Mouse (Mus musculus): ENCODE results near the gene Rbl1. TPM values are rescaled to one million over a fixed set of nuclear protein-coding genes. Genes with fewer than 3 reads are reported as not detected.
"Not testable (repeated sequence)": the region's sequence is repeated elsewhere in the genome, so short reads cannot be mapped to it uniquely, and the experiment has no call there.

Rbl1 gene
- polyA plus RNA-seq, 1 experiment from 2014 or later = 15.6 TPM

DNA sequence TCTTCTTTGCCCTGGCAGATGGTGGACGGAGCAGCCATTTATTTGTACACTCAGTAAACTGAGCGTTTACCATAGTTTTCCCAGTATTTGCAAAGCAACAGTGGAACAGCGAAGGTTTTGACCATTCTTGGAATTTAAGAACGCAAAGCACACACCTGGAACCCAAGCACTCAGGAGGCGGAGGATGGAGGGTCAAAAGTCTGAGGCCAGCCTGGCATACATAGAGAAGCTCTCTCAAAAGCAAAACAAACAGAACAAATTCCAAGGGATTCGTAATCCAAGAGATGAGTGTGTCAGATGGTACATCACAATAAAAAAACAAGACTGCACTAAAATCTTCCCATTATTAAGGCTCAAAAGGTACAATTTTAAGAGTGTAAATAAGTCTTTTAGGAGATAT, 30.8 kb downstream of the Rbl1 start:
- Histone ChIP-seq H3K4me3 (replicated peaks; ENCODE audit: low read depth, low read length) (no peak overlapping the region), H3K4me1 (replicated peaks; ENCODE audit: insufficient read depth, low read length) (no peaks in the 10 kb centered on the region), H3K4me2 (ENCODE audit: low read length) (no peak overlapping the region), H3K9ac (ENCODE audit: low read depth, low read length) (no peak overlapping the region), H3K9me3 (replicated peaks; ENCODE audit: low read length) (no peaks in the 10 kb centered on the region), H3K27ac (no peak overlapping the region), H3K27me3 (ENCODE audit: insufficient read depth, low read length) (no peaks in the 10 kb centered on the region), H3K36me3 (ENCODE audit: insufficient read depth, low read length) (peaks cover 29% of the 10 kb centered on the region)
- DNase-seq (ENCODE audit: low spot score) (no peak), ATAC-seq (replicated peaks; ENCODE audit: low FRiP score, low read depth) (no peak)
- WGBS = 93% methylated on average over 6 of the region's 6 CpGs
- no peak for TF ChIP-seq CTCF (IDR thresholded peaks at IDR 0.05; ENCODE audit: low read depth)

DNA sequence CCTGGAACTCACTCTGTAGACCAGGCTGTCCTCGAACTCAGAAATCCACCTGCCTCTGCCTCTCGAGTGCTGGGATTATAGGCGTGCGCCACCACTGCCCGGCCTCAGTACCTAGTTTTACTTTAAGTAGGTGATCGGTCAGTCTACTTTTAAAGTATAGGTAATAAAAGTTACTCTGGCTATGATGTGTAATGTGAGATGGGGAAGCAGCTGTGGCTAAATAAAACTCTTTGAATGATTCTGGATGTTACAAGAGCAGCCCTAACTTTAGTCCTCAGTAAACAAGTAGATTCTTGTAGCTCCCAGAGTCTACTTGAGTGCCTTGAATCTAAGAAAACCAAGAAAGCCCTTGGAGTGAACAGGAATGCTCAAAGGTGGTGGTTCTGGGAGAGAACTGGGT, 31.4 kb downstream of the Rbl1 start:
- 87% methylated on average over 6 of the region's 6 CpGs for WGBS
- DNase-seq (ENCODE audit: low spot score) (no peak), ATAC-seq (replicated peaks; ENCODE audit: low FRiP score, low read depth) (no peak)
- H3K9ac ChIP-seq (ENCODE audit: low read depth, low read length) = no peak overlapping the region
- H3K27me3 ChIP-seq (ENCODE audit: insufficient read depth, low read length) = no peaks in the 10 kb centered on the region
- H3K4me3 ChIP-seq (replicated peaks; ENCODE audit: low read depth, low read length) = no peak overlapping the region
- no peaks in the 10 kb centered on the region for H3K4me1 ChIP-seq (replicated peaks; ENCODE audit: insufficient read depth, low read length)
- no peak overlapping the region for H3K27ac ChIP-seq
- H3K4me2 ChIP-seq (ENCODE audit: low read length) = no peak overlapping the region
- H3K9me3 ChIP-seq (replicated peaks; ENCODE audit: low read length) = no peaks in the 10 kb centered on the region
- no peak for TF ChIP-seq CTCF (IDR thresholded peaks at IDR 0.05; ENCODE audit: low read depth)
- peaks cover 29% of the 10 kb centered on the region for H3K36me3 ChIP-seq (ENCODE audit: insufficient read depth, low read length)

DNA sequence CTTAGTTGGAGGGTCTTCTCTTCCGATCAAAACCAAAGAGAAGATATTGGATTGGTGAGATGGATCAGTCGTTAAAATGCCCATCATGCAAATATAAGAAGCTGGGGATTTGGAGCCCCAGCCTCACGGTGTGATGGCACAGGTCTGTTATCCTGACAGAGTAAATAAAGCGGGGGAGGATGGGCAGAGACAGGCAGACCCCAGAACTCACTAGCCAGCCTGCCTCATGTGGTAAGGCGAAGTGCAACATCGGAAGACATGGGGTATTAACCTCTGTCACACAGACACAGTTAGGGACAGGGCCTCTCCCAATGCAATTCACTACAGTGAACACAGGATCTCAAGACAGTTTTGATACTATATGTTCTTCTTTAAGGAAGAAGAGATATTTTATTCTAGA, 33.7 kb downstream of the Rbl1 start:
- peaks cover 32% of the 10 kb centered on the region for H3K36me3 ChIP-seq (ENCODE audit: insufficient read depth, low read length)
- no peaks in the 10 kb centered on the region for H3K4me1 ChIP-seq (replicated peaks; ENCODE audit: insufficient read depth, low read length)
- H3K9ac ChIP-seq (ENCODE audit: low read depth, low read length) = no peak overlapping the region
- ATAC-seq (replicated peaks; ENCODE audit: low FRiP score, low read depth) = peak; percentile 46; the same call in 1 of the 2 replicates
- peak overlapping the region; percentile 42; the same call in 1 of the 2 replicates for H3K27ac ChIP-seq
- TF ChIP-seq CTCF (IDR thresholded peaks at IDR 0.05; ENCODE audit: low read depth) = no peak
- no peak overlapping the region for H3K4me2 ChIP-seq (ENCODE audit: low read length)
- no peaks in the 10 kb centered on the region for H3K27me3 ChIP-seq (ENCODE audit: insufficient read depth, low read length)
- 63% methylated on average over 6 of the region's 6 CpGs for WGBS
- H3K9me3 ChIP-seq (replicated peaks; ENCODE audit: low read length) = no peaks in the 10 kb centered on the region
- DNase-seq (ENCODE audit: low spot score) = peak; percentile 18
- no peak overlapping the region for H3K4me3 ChIP-seq (replicated peaks; ENCODE audit: low read depth, low read length)

DNA sequence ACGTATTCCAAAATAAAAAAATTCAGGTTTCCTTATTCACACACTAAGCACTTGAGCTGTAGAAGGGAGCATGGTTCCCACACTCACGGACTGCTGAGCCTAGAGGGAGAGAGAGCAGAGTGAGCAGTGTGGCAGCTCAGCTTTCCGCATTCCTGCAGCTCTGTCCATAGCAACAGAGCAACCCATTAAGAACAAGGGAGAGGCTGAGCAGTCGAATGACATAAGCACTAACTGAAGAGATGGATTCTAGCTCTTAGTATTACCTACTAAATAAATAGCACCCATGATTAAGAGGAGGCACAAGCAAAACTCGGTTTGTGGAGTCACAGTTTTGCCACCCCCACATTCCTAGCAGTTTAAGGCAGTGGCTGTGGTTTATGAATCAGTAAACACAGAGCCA, 34.2 kb downstream of the Rbl1 start:
- H3K9me3 ChIP-seq (replicated peaks; ENCODE audit: low read length) = no peaks in the 10 kb centered on the region
- ATAC-seq (replicated peaks; ENCODE audit: low FRiP score, low read depth) = peak; percentile 71
- H3K4me2 ChIP-seq (ENCODE audit: low read length) = no peak overlapping the region

DNA sequence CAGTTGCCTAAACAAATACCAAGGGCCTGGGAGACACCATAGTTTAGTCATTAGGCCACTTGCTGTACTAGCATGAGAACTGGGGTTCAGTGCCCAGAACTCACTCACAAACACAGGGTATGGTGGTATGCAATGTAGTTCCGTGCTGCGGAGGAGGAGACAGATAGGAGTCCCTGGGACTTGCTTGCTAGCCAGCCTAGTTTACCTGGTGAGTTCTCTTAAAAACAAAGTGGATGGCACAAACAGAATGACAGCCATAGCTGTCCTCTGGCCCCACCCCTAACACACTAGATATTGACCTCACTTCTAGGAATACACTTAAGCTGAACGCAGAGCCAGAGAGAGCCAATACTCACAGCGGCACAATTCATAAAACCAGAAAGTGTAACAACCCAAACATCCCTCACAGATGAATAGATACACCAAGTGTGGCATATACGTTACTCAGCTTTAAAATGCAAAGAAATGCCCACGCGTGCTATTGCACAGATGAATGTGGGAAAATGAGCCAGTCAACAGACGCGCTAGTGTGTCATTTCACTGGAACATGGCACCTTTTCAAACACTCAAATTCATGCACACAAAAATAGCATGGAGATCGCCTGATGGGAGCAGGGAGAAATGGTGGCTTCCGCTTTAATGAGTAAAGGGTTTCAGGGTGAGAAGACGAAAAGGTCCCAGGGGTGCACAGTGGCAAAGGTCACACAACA, 37.8 kb downstream of the Rbl1 start:
- no peaks in the 10 kb centered on the region for H3K4me1 ChIP-seq (replicated peaks; ENCODE audit: insufficient read depth, low read length)
- ATAC-seq (replicated peaks; ENCODE audit: low FRiP score, low read depth) = no peak

More for the DNA sequence above, 34.2 kb downstream of the Rbl1 start:
- DNase-seq (ENCODE audit: low spot score) = peak; percentile 78
- no peak overlapping the region for H3K9ac ChIP-seq (ENCODE audit: low read depth, low read length)
- H3K4me3 ChIP-seq (replicated peaks; ENCODE audit: low read depth, low read length) = no peak overlapping the region
- 49% methylated on average over 5 of the region's 5 CpGs for WGBS
- peak overlapping the region; percentile 42; the same call in 1 of the 2 replicates for H3K27ac ChIP-seq
- no peaks in the 10 kb centered on the region for H3K27me3 ChIP-seq (ENCODE audit: insufficient read depth, low read length)
- no peak for TF ChIP-seq CTCF (IDR thresholded peaks at IDR 0.05; ENCODE audit: low read depth)
- no peaks in the 10 kb centered on the region for H3K4me1 ChIP-seq (replicated peaks; ENCODE audit: insufficient read depth, low read length)
- H3K36me3 ChIP-seq (ENCODE audit: insufficient read depth, low read length) = peaks cover 27% of the 10 kb centered on the region

DNA sequence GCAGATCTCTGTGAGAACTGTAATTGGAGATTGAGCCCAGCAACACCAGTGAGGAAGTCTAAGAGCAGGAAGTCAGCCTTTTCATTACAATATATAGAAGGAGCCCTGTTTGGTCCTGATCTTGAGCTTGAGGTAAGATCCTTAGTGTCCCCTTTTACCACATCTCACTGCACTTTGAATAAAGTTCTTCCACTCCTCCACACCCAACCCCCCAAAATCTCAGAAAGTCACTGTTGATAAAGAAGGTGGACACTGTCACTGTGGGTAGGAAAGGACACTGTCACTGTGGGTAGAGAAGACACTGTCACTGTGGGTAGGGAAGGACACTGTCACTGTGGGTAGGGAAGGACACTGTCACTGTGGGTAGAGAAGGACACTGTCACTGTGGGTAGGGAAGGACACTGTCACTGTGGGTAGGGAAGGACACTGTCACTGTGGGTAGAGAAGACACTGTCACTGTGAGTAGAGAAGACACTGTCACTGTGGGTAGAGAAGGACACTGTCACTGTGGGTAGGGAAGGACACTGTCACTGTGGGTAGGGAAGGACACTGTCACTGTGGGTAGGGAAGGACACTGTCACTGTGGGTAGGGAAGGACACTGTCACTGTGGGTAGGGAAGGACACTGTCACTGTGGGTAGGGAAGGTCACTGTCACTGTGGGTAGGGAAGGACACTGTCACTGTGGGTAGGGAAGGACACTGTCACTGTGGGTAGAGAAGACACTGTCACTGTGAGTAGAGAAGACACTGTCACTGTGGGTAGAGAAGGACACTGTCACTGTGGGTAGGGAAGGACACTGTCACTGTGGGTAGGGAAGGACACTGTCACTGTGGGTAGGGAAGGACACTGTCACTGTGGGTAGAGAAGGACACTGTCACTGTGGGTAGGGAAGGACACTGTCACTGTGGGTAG, 38.8 kb downstream of the Rbl1 start:
- not testable (repeated sequence) for H3K4me1 ChIP-seq (replicated peaks; ENCODE audit: insufficient read depth, low read length); H3K27me3 ChIP-seq (ENCODE audit: insufficient read depth, low read length); ATAC-seq (replicated peaks; ENCODE audit: low FRiP score, low read depth); H3K4me3 ChIP-seq (replicated peaks; ENCODE audit: low read depth, low read length); H3K9ac ChIP-seq (ENCODE audit: low read depth, low read length); H3K4me2 ChIP-seq (ENCODE audit: low read length); H3K9me3 ChIP-seq (replicated peaks; ENCODE audit: low read length); H3K27ac ChIP-seq; DNase-seq (ENCODE audit: low spot score)
- peaks cover 17% of the 10 kb centered on the region for H3K36me3 ChIP-seq (ENCODE audit: insufficient read depth, low read length)

More for the DNA sequence above, 37.8 kb downstream of the Rbl1 start:
- Histone ChIP-seq H3K4me3 (replicated peaks; ENCODE audit: low read depth, low read length) (no peak overlapping the region), H3K27me3 (ENCODE audit: insufficient read depth, low read length) (no peaks in the 10 kb centered on the region), H3K36me3 (ENCODE audit: insufficient read depth, low read length) (peaks cover 17% of the 10 kb centered on the region), H3K4me2 (ENCODE audit: low read length) (no peak overlapping the region), H3K9ac (ENCODE audit: low read depth, low read length) (no peak overlapping the region), H3K27ac (no peak overlapping the region), H3K9me3 (replicated peaks; ENCODE audit: low read length) (no peaks in the 10 kb centered on the region)
- 95% methylated on average over 12 of the region's 12 CpGs for whole genome bisulfite sequencing
- no peak for DNase-seq (ENCODE audit: low spot score)
- TF ChIP-seq CTCF (IDR thresholded peaks at IDR 0.05; ENCODE audit: low read depth) = no peak
